Mouse (Mus musculus): ENCODE measurements around the gene Mgst2. TPM values are rescaled to one million over a fixed set of nuclear protein-coding genes. Genes with fewer than 3 reads are reported as not detected.

Mgst2 gene
- polyA plus RNA-seq, 2 experiments, result 0.99 to 6.0 TPM

- H3K36me3 ChIP-seq (ENCODE audit: control insufficient read depth, insufficient read depth, low read length), result no peaks in the 10 kb centered on the region
- no peak overlapping the region for H3K4me3 ChIP-seq (replicated peaks; ENCODE audit: low read length)
- TF ChIP-seq POLR2A (IDR thresholded peaks at IDR 0.05; ENCODE audit: borderline replicate concordance, extremely low read depth, insufficient read depth, insufficient read length), result no peak
- H3K4me2 ChIP-seq (replicated peaks; ENCODE audit: low read depth, low read length, severe bottlenecking), result no peak overlapping the region
- 70% methylated on average over 4 of the region's 4 CpGs for WGBS
- no peaks in the 10 kb centered on the region for H3K27me3 ChIP-seq (ENCODE audit: control insufficient read depth, insufficient read depth, low read length)
- no peak for DNase-seq (ENCODE audit: low spot score)
- H3K4me1 ChIP-seq (ENCODE audit: control insufficient read depth, insufficient read depth, low read length), result no peaks in the 10 kb centered on the region
- ATAC-seq (ENCODE audit: low FRiP score, low read depth), result no peak
- no peak overlapping the region for H3K9ac ChIP-seq (ENCODE audit: low read depth, low read length, severe bottlenecking)
- H3K9me3 ChIP-seq (ENCODE audit: control insufficient read depth, low read length), result no peaks in the 10 kb centered on the region
- no peak overlapping the region for H3K27ac ChIP-seq (replicated peaks; ENCODE audit: low read depth, low read length)
These were observed 12.5 kb downstream of the Mgst2 start for GRCm38 (mm10) chr3:51672631-51673030.

- DNase-seq (ENCODE audit: low spot score) (peak; percentile 57), ATAC-seq (ENCODE audit: low FRiP score, low read depth) (no peak)
- H3K36me3 ChIP-seq (ENCODE audit: control insufficient read depth, insufficient read depth, low read length), result no peaks in the 10 kb centered on the region
- H3K27me3 ChIP-seq (ENCODE audit: control insufficient read depth, insufficient read depth, low read length), result no peaks in the 10 kb centered on the region
- H3K27ac ChIP-seq (replicated peaks; ENCODE audit: low read depth, low read length), result no peak overlapping the region
- 68% methylated on average over 21 of the region's 21 CpGs for WGBS
- H3K4me1 ChIP-seq (ENCODE audit: control insufficient read depth, insufficient read depth, low read length), result no peaks in the 10 kb centered on the region
- H3K4me2 ChIP-seq (replicated peaks; ENCODE audit: low read depth, low read length, severe bottlenecking), result no peak overlapping the region
- no peaks in the 10 kb centered on the region for H3K9me3 ChIP-seq (ENCODE audit: control insufficient read depth, low read length)
- no peak for TF ChIP-seq POLR2A (IDR thresholded peaks at IDR 0.05; ENCODE audit: borderline replicate concordance, extremely low read depth, insufficient read depth, insufficient read length)
- no peak overlapping the region for H3K4me3 ChIP-seq (replicated peaks; ENCODE audit: low read length)
- H3K9ac ChIP-seq (ENCODE audit: low read depth, low read length, severe bottlenecking), result no peak overlapping the region
These were observed 13.4 kb downstream of the Mgst2 start for GRCm38 (mm10) chr3:51673408-51674086.

- H3K36me3 ChIP-seq (ENCODE audit: control insufficient read depth, insufficient read depth, low read length), result no peaks in the 10 kb centered on the region
- H3K4me2 ChIP-seq (replicated peaks; ENCODE audit: low read depth, low read length, severe bottlenecking), result no peak overlapping the region
- TF ChIP-seq POLR2A (IDR thresholded peaks at IDR 0.05; ENCODE audit: borderline replicate concordance, extremely low read depth, insufficient read depth, insufficient read length), result no peak
- no peaks in the 10 kb centered on the region for H3K4me1 ChIP-seq (ENCODE audit: control insufficient read depth, insufficient read depth, low read length)
- no peak overlapping the region for H3K27ac ChIP-seq (replicated peaks; ENCODE audit: low read depth, low read length)
- 81% methylated on average over 3 of the region's 3 CpGs for WGBS
- DNase-seq (ENCODE audit: low spot score) (no peak), ATAC-seq (ENCODE audit: low FRiP score, low read depth) (no peak)
- no peak overlapping the region for H3K9ac ChIP-seq (ENCODE audit: low read depth, low read length, severe bottlenecking)
- no peaks in the 10 kb centered on the region for H3K27me3 ChIP-seq (ENCODE audit: control insufficient read depth, insufficient read depth, low read length)
- H3K4me3 ChIP-seq (replicated peaks; ENCODE audit: low read length), result no peak overlapping the region
- H3K9me3 ChIP-seq (ENCODE audit: control insufficient read depth, low read length), result no peaks in the 10 kb centered on the region
These were observed 14.8 kb downstream of the Mgst2 start for GRCm38 (mm10) chr3:51674963-51675362.

DNA sequence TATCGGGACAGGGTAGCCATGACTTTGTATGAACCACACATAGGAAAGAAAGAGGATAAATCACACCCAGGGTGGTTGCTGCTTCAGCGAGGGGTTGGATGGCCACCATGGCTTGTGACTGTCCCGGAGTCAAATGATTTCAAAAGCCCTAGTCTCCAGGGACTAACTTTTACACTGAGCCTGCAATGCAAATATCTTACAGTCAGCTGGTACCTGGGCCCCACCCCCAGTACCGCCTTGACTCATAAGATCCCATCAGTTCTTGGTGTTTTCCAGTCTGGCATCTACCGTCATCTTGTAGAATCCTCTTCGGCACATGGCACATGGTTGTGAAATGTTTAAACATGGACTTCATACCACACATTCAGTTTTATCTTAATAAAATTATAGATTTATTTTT lies 25.4 kb downstream of the Mgst2 start:
- no peak for DNase-seq (ENCODE audit: low spot score)
- 95% methylated on average over 6 of the region's 6 CpGs for WGBS
- no peak overlapping the region for H3K4me2 ChIP-seq (replicated peaks; ENCODE audit: low read depth, low read length, severe bottlenecking)

GRCm38 (mm10) chr3:51686316-51686715 lies 26.2 kb downstream of the Mgst2 start:
- DNase-seq (ENCODE audit: low spot score), result no peak
- no peak for ATAC-seq (ENCODE audit: low FRiP score, low read depth)
- Histone ChIP-seq H3K9me3 (ENCODE audit: control insufficient read depth, low read length) (no peaks in the 10 kb centered on the region), H3K4me2 (replicated peaks; ENCODE audit: low read depth, low read length, severe bottlenecking) (no peak overlapping the region), H3K4me1 (ENCODE audit: control insufficient read depth, insufficient read depth, low read length) (no peaks in the 10 kb centered on the region), H3K27me3 (ENCODE audit: control insufficient read depth, insufficient read depth, low read length) (no peaks in the 10 kb centered on the region), H3K9ac (ENCODE audit: low read depth, low read length, severe bottlenecking) (no peak overlapping the region), H3K27ac (replicated peaks; ENCODE audit: low read depth, low read length) (no peak overlapping the region), H3K4me3 (replicated peaks; ENCODE audit: low read length) (no peak overlapping the region), H3K36me3 (ENCODE audit: control insufficient read depth, insufficient read depth, low read length) (peaks cover 20% of the 10 kb centered on the region; the same call in 1 of the 2 replicates)
- 65% methylated on average over 6 of the region's 6 CpGs for WGBS
- TF ChIP-seq POLR2A (IDR thresholded peaks at IDR 0.05; ENCODE audit: borderline replicate concordance, extremely low read depth, insufficient read depth, insufficient read length), result no peak

More for the DNA sequence above, 25.4 kb downstream of the Mgst2 start:
- Histone ChIP-seq H3K4me3 (replicated peaks; ENCODE audit: low read length) (no peak overlapping the region), H3K9me3 (ENCODE audit: control insufficient read depth, low read length) (no peaks in the 10 kb centered on the region), H3K9ac (ENCODE audit: low read depth, low read length, severe bottlenecking) (no peak overlapping the region), H3K27ac (replicated peaks; ENCODE audit: low read depth, low read length) (no peak overlapping the region), H3K36me3 (ENCODE audit: control insufficient read depth, insufficient read depth, low read length) (peaks cover 17% of the 10 kb centered on the region; the same call in 1 of the 2 replicates), H3K4me1 (ENCODE audit: control insufficient read depth, insufficient read depth, low read length) (no peaks in the 10 kb centered on the region), H3K27me3 (ENCODE audit: control insufficient read depth, insufficient read depth, low read length) (no peaks in the 10 kb centered on the region)
- ATAC-seq (ENCODE audit: low FRiP score, low read depth), result no peak
- no peak for TF ChIP-seq POLR2A (IDR thresholded peaks at IDR 0.05; ENCODE audit: borderline replicate concordance, extremely low read depth, insufficient read depth, insufficient read length)

Measured in limb, embryonic 14.5 days (tissue).